Mouse (Mus musculus): Measurements from ENCODE around the gene Smg9. TPM values are rescaled to one million over a fixed set of nuclear protein-coding genes. Genes with fewer than 3 reads are reported as not detected.

Smg9 gene
- polyA plus RNA-seq, 1 experiment, result 55.7 TPM

DNA sequence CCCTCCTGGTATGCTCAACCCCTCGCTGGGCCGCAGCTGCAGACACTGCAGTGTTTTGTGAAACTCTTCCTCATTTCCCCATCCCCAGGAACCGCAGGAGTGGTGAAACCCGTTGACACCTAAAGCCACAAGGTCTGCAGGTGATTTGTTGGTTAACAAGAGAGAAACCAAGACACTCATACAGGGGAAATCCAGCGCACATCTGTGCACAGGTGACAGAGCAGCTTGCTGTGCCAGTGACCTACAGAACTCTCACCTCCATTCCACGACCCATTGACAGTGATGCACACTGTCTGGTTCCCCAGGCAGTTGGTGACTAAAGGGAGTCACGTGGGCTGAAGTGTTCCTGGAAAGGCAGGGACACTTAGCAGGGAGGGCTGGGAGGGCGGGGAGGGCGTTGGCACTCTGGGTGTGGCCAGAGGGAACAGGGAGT lies 51.2 kb downstream of the Smg9 start:
- H3K27me3 ChIP-seq (ENCODE audit: control insufficient read depth, insufficient read depth, low read length), result no peaks in the 10 kb centered on the region
- WGBS, result 15% methylated on average over 9 of the region's 9 CpGs

GRCm38 (mm10) chr7:24451855-24452311 lies 52.5 kb downstream of the Smg9 start, which contains the start of gene Irgc1:
Gene Irgc1, minus strand, starts transcription at chr7:24452297.
- TF ChIP-seq POLR2A (IDR thresholded peaks at IDR 0.05; ENCODE audit: low read depth, low read length) (no peak), CTCF (IDR thresholded peaks at IDR 0.05; ENCODE audit: extremely low read depth, insufficient read depth, insufficient read length, insufficient replicate concordance) (no peak)
- Histone ChIP-seq H3K4me3 (ENCODE audit: extremely low read depth, insufficient read depth, insufficient read length) (peak within 1 kb of the TSS; percentile 5; the same call in 1 of the 2 replicates), H3K36me3 (ENCODE audit: control insufficient read depth, insufficient read depth, low read length) (no peaks in the 10 kb centered on the region), H3K4me1 (ENCODE audit: control insufficient read depth, insufficient read depth, insufficient read length) (peaks cover 49% of the 10 kb centered on the region; the same call in 1 of the 2 replicates), H3K27me3 (ENCODE audit: control insufficient read depth, insufficient read depth, low read length) (no peaks in the 10 kb centered on the region), H3K27ac (ENCODE audit: insufficient read depth, low read length) (peak within 1 kb of the TSS; percentile 76)
- peak; percentile 54 to 76 for DNase-seq (ENCODE audit: low read depth in 1 of 2, low spot score in 2 of 2)
- WGBS, result 8% methylated on average over 9 of the region's 9 CpGs

More for the DNA sequence above, 51.2 kb downstream of the Smg9 start:
- TF ChIP-seq POLR2A (IDR thresholded peaks at IDR 0.05; ENCODE audit: low read depth, low read length) (no peak), CTCF (IDR thresholded peaks at IDR 0.05; ENCODE audit: extremely low read depth, insufficient read depth, insufficient read length, insufficient replicate concordance) (no peak)
- no peaks in the 10 kb centered on the region for H3K36me3 ChIP-seq (ENCODE audit: control insufficient read depth, insufficient read depth, low read length)
- peaks cover 56% of the 10 kb centered on the region; the same call in 1 of the 2 replicates for H3K4me1 ChIP-seq (ENCODE audit: control insufficient read depth, insufficient read depth, insufficient read length)
- H3K27ac ChIP-seq (ENCODE audit: insufficient read depth, low read length), result peak overlapping the region; percentile 72
- peak in 1 of 2 experiments; percentile 41 for DNase-seq (ENCODE audit: low read depth in 1 of 2, low spot score in 2 of 2)
- H3K4me3 ChIP-seq (ENCODE audit: extremely low read depth, insufficient read depth, insufficient read length), result no peak overlapping the region

GRCm38 (mm10) chr7:24454199-24454598 lies 54.8 kb downstream of the Smg9 start:
- DNase-seq (ENCODE audit: low read depth in 1 of 2, low spot score in 2 of 2), result no peak
- Histone ChIP-seq H3K27me3 (ENCODE audit: control insufficient read depth, insufficient read depth, low read length) (no peaks in the 10 kb centered on the region), H3K36me3 (ENCODE audit: control insufficient read depth, insufficient read depth, low read length) (no peaks in the 10 kb centered on the region), H3K4me1 (ENCODE audit: control insufficient read depth, insufficient read depth, insufficient read length) (peaks cover 56% of the 10 kb centered on the region), H3K27ac (ENCODE audit: insufficient read depth, low read length) (no peak overlapping the region), H3K4me3 (ENCODE audit: extremely low read depth, insufficient read depth, insufficient read length) (no peak overlapping the region)
- WGBS, result 79% methylated on average over 2 of the region's 2 CpGs
- no peak for TF ChIP-seq CTCF (IDR thresholded peaks at IDR 0.05; ENCODE audit: extremely low read depth, insufficient read depth, insufficient read length, insufficient replicate concordance)
- TF ChIP-seq POLR2A (IDR thresholded peaks at IDR 0.05; ENCODE audit: low read depth, low read length), result no peak

DNA sequence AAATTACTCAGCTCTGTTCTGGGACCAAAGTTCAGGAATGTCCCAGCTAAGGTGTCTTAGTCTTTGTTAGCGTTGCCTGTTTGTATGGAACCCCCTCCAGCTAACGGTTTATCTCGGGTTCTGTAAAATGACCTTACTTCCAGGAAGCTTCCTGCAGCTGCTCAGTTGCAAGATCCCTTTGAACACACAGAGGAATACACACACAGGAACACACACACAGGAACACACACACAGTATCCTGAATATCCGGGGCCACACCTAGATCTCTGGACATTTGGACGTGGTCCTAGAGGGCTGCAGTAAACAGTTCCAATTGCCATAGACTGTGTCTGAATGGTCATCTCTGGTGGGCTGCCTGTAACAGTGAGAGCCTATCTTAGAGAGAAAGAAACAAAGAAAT lies 56.3 kb downstream of the Smg9 start:
- H3K36me3 ChIP-seq (ENCODE audit: control insufficient read depth, insufficient read depth, low read length), result no peaks in the 10 kb centered on the region
- no peak for TF ChIP-seq CTCF (IDR thresholded peaks at IDR 0.05; ENCODE audit: extremely low read depth, insufficient read depth, insufficient read length, insufficient replicate concordance)
- peaks cover 52% of the 10 kb centered on the region for H3K4me1 ChIP-seq (ENCODE audit: control insufficient read depth, insufficient read depth, insufficient read length)
- H3K27ac ChIP-seq (ENCODE audit: insufficient read depth, low read length), result no peak overlapping the region
- H3K4me3 ChIP-seq (ENCODE audit: extremely low read depth, insufficient read depth, insufficient read length), result no peak overlapping the region
- WGBS, result 74% methylated on average over 5 of the region's 5 CpGs
- no peaks in the 10 kb centered on the region for H3K27me3 ChIP-seq (ENCODE audit: control insufficient read depth, insufficient read depth, low read length)
- no peak for DNase-seq (ENCODE audit: low read depth in 1 of 2, low spot score in 2 of 2)

DNA sequence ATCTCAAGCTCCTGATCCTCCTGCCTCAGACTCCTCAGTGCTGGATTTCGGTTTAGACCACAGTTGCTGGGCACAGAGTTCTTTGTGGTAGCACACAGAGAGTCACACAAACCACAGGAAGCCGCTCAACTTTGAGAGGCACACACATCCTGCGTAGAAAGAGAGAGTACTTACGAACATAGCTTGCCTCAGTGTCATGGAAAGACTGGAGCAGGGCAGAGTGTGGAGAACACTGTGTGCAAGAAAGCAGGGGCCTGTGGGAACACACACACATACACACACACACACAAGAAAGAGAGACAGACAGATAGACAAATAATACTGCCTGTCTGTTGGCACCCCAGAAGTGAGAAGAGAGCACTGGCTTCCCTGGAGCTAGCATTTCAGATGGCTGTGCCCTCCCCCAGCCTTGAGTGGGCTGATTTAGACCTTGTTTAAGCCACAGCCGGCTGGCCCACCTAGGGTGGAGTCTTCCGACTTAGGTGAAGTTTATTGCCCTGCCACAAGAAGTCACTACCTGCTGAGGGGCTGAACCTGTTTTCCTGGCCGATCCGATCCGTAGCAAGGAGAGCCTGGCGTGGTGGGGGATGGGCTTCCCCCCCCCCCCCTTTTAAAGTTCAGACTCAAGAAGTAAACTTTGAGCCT lies 58.4 kb downstream of the Smg9 start:
- Histone ChIP-seq H3K4me1 (ENCODE audit: control insufficient read depth, insufficient read depth, insufficient read length) (peaks cover 47% of the 10 kb centered on the region), H3K27ac (ENCODE audit: insufficient read depth, low read length) (peak overlapping the region; percentile 94), H3K4me3 (ENCODE audit: extremely low read depth, insufficient read depth, insufficient read length) (peak overlapping the region; percentile 15; the same call in 1 of the 2 replicates), H3K36me3 (ENCODE audit: control insufficient read depth, insufficient read depth, low read length) (no peaks in the 10 kb centered on the region), H3K27me3 (ENCODE audit: control insufficient read depth, insufficient read depth, low read length) (no peaks in the 10 kb centered on the region)
- peak; percentile 78 to 93 for DNase-seq (ENCODE audit: low read depth in 1 of 2, low spot score in 2 of 2)
- WGBS, result 8% methylated on average over 10 of the region's 10 CpGs
- TF ChIP-seq CTCF (IDR thresholded peaks at IDR 0.05; ENCODE audit: extremely low read depth, insufficient read depth, insufficient read length, insufficient replicate concordance) (no peak), POLR2A (IDR thresholded peaks at IDR 0.05; ENCODE audit: low read depth, low read length) (no peak; the same call in 1 of the 2 replicates)

GRCm38 (mm10) chr7:24459440-24459839 lies 60.0 kb downstream of the Smg9 start:
- Histone ChIP-seq H3K27ac (ENCODE audit: insufficient read depth, low read length) (peak overlapping the region; percentile 94), H3K4me1 (ENCODE audit: control insufficient read depth, insufficient read depth, insufficient read length) (peaks cover 44% of the 10 kb centered on the region), H3K4me3 (ENCODE audit: extremely low read depth, insufficient read depth, insufficient read length) (no peak overlapping the region), H3K27me3 (ENCODE audit: control insufficient read depth, insufficient read depth, low read length) (no peaks in the 10 kb centered on the region), H3K36me3 (ENCODE audit: control insufficient read depth, insufficient read depth, low read length) (no peaks in the 10 kb centered on the region)
- TF ChIP-seq POLR2A (IDR thresholded peaks at IDR 0.05; ENCODE audit: low read depth, low read length) (no peak), CTCF (IDR thresholded peaks at IDR 0.05; ENCODE audit: extremely low read depth, insufficient read depth, insufficient read length, insufficient replicate concordance) (no peak)
- DNase-seq (ENCODE audit: low read depth in 1 of 2, low spot score in 2 of 2), result no peak
- WGBS, result 94% methylated on average over 5 of the region's 5 CpGs

DNA sequence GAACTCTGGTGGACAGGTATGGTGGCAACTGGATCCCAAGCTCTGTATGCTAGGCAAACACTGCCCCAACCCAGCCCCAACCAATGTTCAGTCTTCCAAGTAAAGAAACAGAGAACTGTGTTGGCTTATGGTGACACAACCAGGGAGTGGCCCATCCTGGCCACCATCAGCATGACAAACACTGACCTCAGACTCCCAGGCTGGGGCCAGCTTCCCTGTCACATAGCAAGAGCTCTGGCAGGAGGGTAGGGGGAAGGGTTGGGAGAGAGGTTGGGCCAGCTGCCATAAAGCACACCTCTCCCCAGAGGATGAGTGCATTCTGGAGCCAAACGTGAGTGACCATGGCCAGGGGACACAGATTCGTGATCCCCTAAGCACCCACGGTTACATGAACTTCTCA lies 60.4 kb downstream of the Smg9 start:
- H3K4me1 ChIP-seq (ENCODE audit: control insufficient read depth, insufficient read depth, insufficient read length), result peaks cover 44% of the 10 kb centered on the region
- no peak overlapping the region for H3K4me3 ChIP-seq (ENCODE audit: extremely low read depth, insufficient read depth, insufficient read length)
- H3K27me3 ChIP-seq (ENCODE audit: control insufficient read depth, insufficient read depth, low read length), result no peaks in the 10 kb centered on the region
- no peaks in the 10 kb centered on the region for H3K36me3 ChIP-seq (ENCODE audit: control insufficient read depth, insufficient read depth, low read length)
- WGBS, result 87% methylated on average over 3 of the region's 3 CpGs
- TF ChIP-seq CTCF (IDR thresholded peaks at IDR 0.05; ENCODE audit: extremely low read depth, insufficient read depth, insufficient read length, insufficient replicate concordance) (no peak), POLR2A (IDR thresholded peaks at IDR 0.05; ENCODE audit: low read depth, low read length) (no peak)
- H3K27ac ChIP-seq (ENCODE audit: insufficient read depth, low read length), result peak overlapping the region; percentile 94
- no peak for DNase-seq (ENCODE audit: low read depth in 1 of 2, low spot score in 2 of 2)

Measured in spleen, adult 2 months (tissue).